Mouse (Mus musculus): ENCODE data around the gene Ncam2. TPM values are rescaled to one million over a fixed set of nuclear protein-coding genes. Genes with fewer than 3 reads are reported as not detected.
"Not testable (repeated sequence)": the region's sequence is repeated elsewhere in the genome, so short reads cannot be mapped to it uniquely, and the experiment has no call there.

The Ncam2 gene
- polyA plus RNA-seq, 1 experiment from 2014 or later, result 2.3 TPM

DNA sequence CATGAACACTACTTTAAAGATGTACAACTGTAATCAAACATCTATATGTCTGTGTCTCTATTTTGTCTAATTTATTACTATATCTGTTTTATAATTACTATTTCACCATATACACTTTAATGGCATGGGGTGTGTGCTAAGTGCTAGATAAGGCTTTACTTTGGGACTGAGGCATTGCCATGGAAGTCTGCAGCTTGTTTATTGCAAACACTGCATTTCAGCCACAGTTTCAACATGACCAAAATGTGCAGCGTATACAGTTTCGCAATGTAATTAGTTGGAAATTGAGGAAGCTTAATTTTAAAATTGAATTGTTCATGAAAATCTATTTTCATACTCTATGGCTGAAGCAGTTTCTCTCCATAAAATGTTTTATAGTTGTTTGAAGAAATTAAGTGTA is 254.0 kb downstream of the Ncam2 start:
- 95% methylated on average over 2 of the region's 2 CpGs for WGBS
- ATAC-seq (ENCODE audit: insufficient read depth, low FRiP score, low TSS enrichment), result no peak

GRCm38 (mm10) chr16:81462731-81463130 is 262.2 kb downstream of the Ncam2 start:
- H3K4me1 ChIP-seq (ENCODE audit: control insufficient read depth, insufficient read depth, low read length); H3K4me2 ChIP-seq (ENCODE audit: low read depth); ATAC-seq (ENCODE audit: insufficient read depth, low FRiP score, low TSS enrichment); H3K9me3 ChIP-seq (ENCODE audit: control insufficient read depth, low read length); H3K27ac ChIP-seq (ENCODE audit: low read depth, low read length); H3K4me3 ChIP-seq (ENCODE audit: low read depth, low read length); H3K36me3 ChIP-seq (ENCODE audit: control insufficient read depth, insufficient read depth, low read length); H3K9ac ChIP-seq (ENCODE audit: low read length); H3K27me3 ChIP-seq (ENCODE audit: control insufficient read depth, insufficient read depth, low read length); DNase-seq (ENCODE audit: low spot score): not testable (repeated sequence)
- WGBS, result 85% methylated on average over 2 of the region's 2 CpGs

More for the DNA sequence above, 254.0 kb downstream of the Ncam2 start:
- Histone ChIP-seq H3K27ac (ENCODE audit: low read depth, low read length) (no peak overlapping the region), H3K9me3 (ENCODE audit: control insufficient read depth, low read length) (no peaks in the 10 kb centered on the region), H3K4me2 (ENCODE audit: low read depth) (no peak overlapping the region), H3K4me1 (ENCODE audit: control insufficient read depth, insufficient read depth, low read length) (no peaks in the 10 kb centered on the region), H3K4me3 (ENCODE audit: low read depth, low read length) (no peak overlapping the region), H3K9ac (ENCODE audit: low read length) (no peak overlapping the region), H3K27me3 (ENCODE audit: control insufficient read depth, insufficient read depth, low read length) (no peaks in the 10 kb centered on the region), H3K36me3 (ENCODE audit: control insufficient read depth, insufficient read depth, low read length) (no peaks in the 10 kb centered on the region)
- no peak for DNase-seq (ENCODE audit: low spot score)

DNA sequence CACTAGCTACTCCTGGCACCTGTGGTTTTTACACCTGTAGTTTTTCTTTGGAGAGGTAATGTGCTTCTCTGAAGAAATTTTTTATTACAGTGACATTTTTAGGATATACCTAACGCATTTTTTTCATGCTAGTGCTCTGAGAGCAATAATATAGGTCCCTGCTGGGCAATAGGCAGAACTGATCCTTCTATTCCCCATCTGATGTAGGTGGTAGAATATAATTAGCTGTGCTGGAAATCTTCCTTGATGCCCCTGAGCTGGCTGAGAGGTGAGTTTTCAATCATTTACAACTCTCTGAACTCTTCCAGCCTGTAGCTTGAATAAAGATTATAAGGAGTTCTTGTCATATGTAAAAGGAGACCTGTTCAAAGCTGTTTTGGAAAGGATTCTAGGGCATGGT is 272.4 kb downstream of the Ncam2 start:
- ATAC-seq (ENCODE audit: insufficient read depth, low FRiP score, low TSS enrichment), result no peak
- no peak for DNase-seq (ENCODE audit: low spot score)
- no peak overlapping the region for H3K27ac ChIP-seq (ENCODE audit: low read depth, low read length)
- H3K9me3 ChIP-seq (ENCODE audit: control insufficient read depth, low read length), result no peaks in the 10 kb centered on the region
- no peak overlapping the region for H3K4me2 ChIP-seq (ENCODE audit: low read depth)
- H3K36me3 ChIP-seq (ENCODE audit: control insufficient read depth, insufficient read depth, low read length), result no peaks in the 10 kb centered on the region
- no peak overlapping the region for H3K4me3 ChIP-seq (ENCODE audit: low read depth, low read length)
- WGBS, result 66% methylated on average over 1 of the region's 1 CpGs
- H3K9ac ChIP-seq (ENCODE audit: low read length), result no peak overlapping the region
- no peaks in the 10 kb centered on the region for H3K27me3 ChIP-seq (ENCODE audit: control insufficient read depth, insufficient read depth, low read length)
- H3K4me1 ChIP-seq (ENCODE audit: control insufficient read depth, insufficient read depth, low read length), result no peaks in the 10 kb centered on the region

DNA sequence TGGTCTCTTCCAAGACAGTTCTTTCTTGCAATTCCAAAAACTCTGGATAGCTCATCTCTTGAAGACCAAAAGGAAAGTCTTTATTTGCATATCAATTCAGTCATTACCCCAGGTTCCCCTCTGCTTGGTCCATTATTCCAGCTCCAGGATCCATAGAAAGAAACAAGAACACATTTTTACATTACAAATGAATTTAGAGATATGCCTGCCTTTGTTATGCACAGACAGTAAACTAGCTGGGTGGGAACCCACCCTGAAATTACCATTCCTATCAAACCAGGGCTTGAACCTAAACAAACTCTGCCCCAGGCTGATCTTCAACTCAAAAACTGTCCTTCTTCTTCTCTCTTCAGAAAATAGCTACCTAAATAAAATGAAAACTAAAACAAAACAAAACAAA is 280.6 kb downstream of the Ncam2 start:
- Histone ChIP-seq H3K9me3 (ENCODE audit: control insufficient read depth, low read length) (no peaks in the 10 kb centered on the region), H3K4me2 (ENCODE audit: low read depth) (no peak overlapping the region), H3K4me1 (ENCODE audit: control insufficient read depth, insufficient read depth, low read length) (no peaks in the 10 kb centered on the region), H3K36me3 (ENCODE audit: control insufficient read depth, insufficient read depth, low read length) (no peaks in the 10 kb centered on the region), H3K4me3 (ENCODE audit: low read depth, low read length) (no peak overlapping the region), H3K27me3 (ENCODE audit: control insufficient read depth, insufficient read depth, low read length) (no peaks in the 10 kb centered on the region), H3K27ac (ENCODE audit: low read depth, low read length) (no peak overlapping the region), H3K9ac (ENCODE audit: low read length) (no peak overlapping the region)
- DNase-seq (ENCODE audit: low spot score), result no peak
- ATAC-seq (ENCODE audit: insufficient read depth, low FRiP score, low TSS enrichment), result no peak

DNA sequence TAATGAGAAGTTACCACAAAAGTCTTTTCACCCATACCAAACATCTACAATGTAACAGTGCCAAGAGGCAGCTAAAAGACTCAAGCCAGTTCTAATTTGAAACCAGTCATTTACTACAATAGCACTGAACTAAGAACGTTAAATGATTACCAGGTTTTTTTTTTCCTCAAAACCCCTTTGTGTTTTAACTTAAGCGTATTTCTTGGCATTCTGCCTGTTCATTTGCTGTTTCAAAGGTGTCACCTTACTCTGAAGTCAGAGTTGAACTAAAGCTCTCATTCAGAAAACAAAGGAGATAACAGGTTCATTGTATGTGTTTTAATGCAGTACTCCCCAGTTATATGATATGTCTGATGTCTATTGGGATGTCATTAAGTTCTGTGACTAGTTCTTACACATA is 295.6 kb downstream of the Ncam2 start:
- Histone ChIP-seq H3K27ac (ENCODE audit: low read depth, low read length) (no peak overlapping the region), H3K9me3 (ENCODE audit: control insufficient read depth, low read length) (no peaks in the 10 kb centered on the region), H3K27me3 (ENCODE audit: control insufficient read depth, insufficient read depth, low read length) (no peaks in the 10 kb centered on the region), H3K9ac (ENCODE audit: low read length) (no peak overlapping the region), H3K36me3 (ENCODE audit: control insufficient read depth, insufficient read depth, low read length) (no peaks in the 10 kb centered on the region), H3K4me3 (ENCODE audit: low read depth, low read length) (no peak overlapping the region), H3K4me2 (ENCODE audit: low read depth) (no peak overlapping the region), H3K4me1 (ENCODE audit: control insufficient read depth, insufficient read depth, low read length) (no peaks in the 10 kb centered on the region)
- DNase-seq (ENCODE audit: low spot score), result no peak
- no peak for ATAC-seq (ENCODE audit: insufficient read depth, low FRiP score, low TSS enrichment)
- 78% methylated on average over 2 of the region's 2 CpGs for WGBS

- no peak overlapping the region for H3K9ac ChIP-seq (ENCODE audit: low read length)
- H3K27me3 ChIP-seq (ENCODE audit: control insufficient read depth, insufficient read depth, low read length), result no peaks in the 10 kb centered on the region
- 81% methylated on average over 2 of the region's 2 CpGs for WGBS
- H3K4me3 ChIP-seq (ENCODE audit: low read depth, low read length), result no peak overlapping the region
- no peak for DNase-seq (ENCODE audit: low spot score)
- H3K9me3 ChIP-seq (ENCODE audit: control insufficient read depth, low read length), result no peaks in the 10 kb centered on the region
- no peaks in the 10 kb centered on the region for H3K4me1 ChIP-seq (ENCODE audit: control insufficient read depth, insufficient read depth, low read length)
- H3K27ac ChIP-seq (ENCODE audit: low read depth, low read length), result no peak overlapping the region
- no peaks in the 10 kb centered on the region for H3K36me3 ChIP-seq (ENCODE audit: control insufficient read depth, insufficient read depth, low read length)
- ATAC-seq (ENCODE audit: insufficient read depth, low FRiP score, low TSS enrichment), result no peak
- no peak overlapping the region for H3K4me2 ChIP-seq (ENCODE audit: low read depth)
These were observed 302.1 kb downstream of the Ncam2 start for GRCm38 (mm10) chr16:81502578-81502977.

DNA sequence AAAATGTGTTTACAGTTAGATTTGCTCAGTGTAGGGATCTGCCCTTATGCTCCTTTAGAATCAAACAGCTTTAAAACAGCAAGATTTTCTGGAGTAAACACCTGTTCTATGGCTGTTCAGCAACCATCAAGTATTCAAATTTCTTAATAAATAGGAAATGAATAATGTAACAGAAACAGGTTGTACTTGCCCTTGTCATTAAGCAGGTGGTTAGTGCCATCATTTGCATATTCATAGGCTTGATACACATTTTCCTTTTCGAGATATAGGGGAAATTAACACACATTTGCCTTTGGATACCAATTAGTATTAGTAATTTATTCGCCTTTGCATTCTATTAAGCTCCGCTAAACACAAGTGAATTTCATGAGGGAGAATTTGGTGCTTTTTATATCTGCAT is 335.7 kb downstream of the Ncam2 start:
- no peak for ATAC-seq (ENCODE audit: insufficient read depth, low FRiP score, low TSS enrichment)
- no peaks in the 10 kb centered on the region for H3K36me3 ChIP-seq (ENCODE audit: control insufficient read depth, insufficient read depth, low read length)
- DNase-seq (ENCODE audit: low spot score), result no peak
- no peak overlapping the region for H3K4me2 ChIP-seq (ENCODE audit: low read depth)
- H3K27me3 ChIP-seq (ENCODE audit: control insufficient read depth, insufficient read depth, low read length), result no peaks in the 10 kb centered on the region
- H3K4me3 ChIP-seq (ENCODE audit: low read depth, low read length), result no peak overlapping the region
- H3K9me3 ChIP-seq (ENCODE audit: control insufficient read depth, low read length), result no peaks in the 10 kb centered on the region
- no peak overlapping the region for H3K9ac ChIP-seq (ENCODE audit: low read length)
- no peak overlapping the region for H3K27ac ChIP-seq (ENCODE audit: low read depth, low read length)
- WGBS, result 86% methylated on average over 3 of the region's 3 CpGs
- no peaks in the 10 kb centered on the region for H3K4me1 ChIP-seq (ENCODE audit: control insufficient read depth, insufficient read depth, low read length)

DNA sequence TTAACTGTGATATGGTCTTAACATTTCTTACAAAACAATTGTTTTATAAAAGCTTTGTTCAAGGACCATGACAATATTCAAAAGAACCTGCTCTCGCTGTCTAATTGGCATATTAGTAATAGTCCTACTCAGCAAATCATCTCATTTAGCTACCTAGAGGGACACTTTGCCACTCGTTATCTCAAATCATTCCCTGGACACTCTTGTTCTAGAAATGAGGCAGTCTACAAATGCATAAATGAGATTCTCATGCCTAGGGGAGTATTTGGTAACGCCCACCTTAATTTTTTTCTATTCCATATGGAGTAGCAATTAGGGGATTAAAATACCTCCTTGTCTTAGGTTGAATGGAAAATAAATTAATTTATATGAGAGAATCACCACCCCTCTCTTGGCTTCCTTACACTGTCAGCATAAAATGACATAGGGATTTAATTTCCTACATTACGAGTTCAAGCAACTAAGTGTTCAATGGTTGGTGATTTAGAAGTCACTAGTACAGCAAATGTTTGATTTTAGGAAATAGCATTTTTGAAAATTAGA is 387.1 kb downstream of the Ncam2 start:
- Histone ChIP-seq H3K27ac (ENCODE audit: low read depth, low read length) (no peak overlapping the region), H3K4me3 (ENCODE audit: low read depth, low read length) (no peak overlapping the region), H3K9me3 (ENCODE audit: control insufficient read depth, low read length) (no peaks in the 10 kb centered on the region), H3K4me1 (ENCODE audit: control insufficient read depth, insufficient read depth, low read length) (no peaks in the 10 kb centered on the region), H3K27me3 (ENCODE audit: control insufficient read depth, insufficient read depth, low read length) (no peaks in the 10 kb centered on the region), H3K9ac (ENCODE audit: low read length) (no peak overlapping the region), H3K36me3 (ENCODE audit: control insufficient read depth, insufficient read depth, low read length) (no peaks in the 10 kb centered on the region), H3K4me2 (ENCODE audit: low read depth) (no peak overlapping the region)
- WGBS, result 90% methylated on average over 4 of the region's 4 CpGs
- ATAC-seq (ENCODE audit: insufficient read depth, low FRiP score, low TSS enrichment), result no peak
- DNase-seq (ENCODE audit: low spot score), result no peak

DNA sequence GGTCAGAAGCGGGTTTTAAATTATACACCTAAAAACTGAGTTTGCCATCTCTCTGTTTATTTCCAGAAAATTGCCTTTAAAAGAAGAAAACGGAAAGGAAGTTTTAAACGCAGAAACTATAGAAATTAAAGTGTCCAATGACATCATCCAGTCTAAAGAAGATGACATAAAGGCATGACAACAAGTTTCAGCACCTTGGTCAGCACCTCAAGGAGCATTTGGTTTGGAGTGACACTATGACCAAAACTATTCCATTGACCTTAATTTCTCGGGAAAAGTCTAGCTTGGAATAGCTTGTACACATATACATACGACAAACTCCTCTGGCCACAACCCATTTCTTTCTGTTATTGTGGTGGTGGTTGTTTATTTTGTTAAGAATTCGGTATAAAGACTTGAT is 422.8 kb downstream of the Ncam2 start:
- no peaks in the 10 kb centered on the region for H3K4me1 ChIP-seq (ENCODE audit: control insufficient read depth, insufficient read depth, low read length)
- H3K36me3 ChIP-seq (ENCODE audit: control insufficient read depth, insufficient read depth, low read length), result no peaks in the 10 kb centered on the region
- no peaks in the 10 kb centered on the region for H3K9me3 ChIP-seq (ENCODE audit: control insufficient read depth, low read length)
- H3K4me2 ChIP-seq (ENCODE audit: low read depth), result no peak overlapping the region
- ATAC-seq (ENCODE audit: insufficient read depth, low FRiP score, low TSS enrichment) (no peak), DNase-seq (ENCODE audit: low spot score) (peak; percentile 14)
- no peak overlapping the region for H3K27ac ChIP-seq (ENCODE audit: low read depth, low read length)
- no peaks in the 10 kb centered on the region for H3K27me3 ChIP-seq (ENCODE audit: control insufficient read depth, insufficient read depth, low read length)
- H3K4me3 ChIP-seq (ENCODE audit: low read depth, low read length), result no peak overlapping the region
- no peak overlapping the region for H3K9ac ChIP-seq (ENCODE audit: low read length)
- WGBS, result 58% methylated on average over 6 of the region's 6 CpGs

All from neural tube, embryonic 11.5 days (tissue).